Mouse (Mus musculus) MEL-GATA-1-ER (cell line): ENCODE measurements at regions not wholly inside any gene's neighbourhood (a gene's known extent, or its start where the extent isn't known, plus 50 kb on each side); places are given as distances from the start of the nearest gene placed in this dataset.
A peak's percentile ranks its signal among the peaks of the same experiment; 100 is the strongest.

Experiments
- DNase-seq: peaks from one replicate; pipeline ENCODE4 v3.0.0-alpha.2; 2012; ENCODE audit warnings: low read depth; ENCODE audit errors: extremely low read depth

- DNase-seq, result peak; percentile 17
Measured at GRCm38 (mm10) chr16:50533881-50534280, 57.1 kb downstream of the Ccdc54 start.

DNA sequence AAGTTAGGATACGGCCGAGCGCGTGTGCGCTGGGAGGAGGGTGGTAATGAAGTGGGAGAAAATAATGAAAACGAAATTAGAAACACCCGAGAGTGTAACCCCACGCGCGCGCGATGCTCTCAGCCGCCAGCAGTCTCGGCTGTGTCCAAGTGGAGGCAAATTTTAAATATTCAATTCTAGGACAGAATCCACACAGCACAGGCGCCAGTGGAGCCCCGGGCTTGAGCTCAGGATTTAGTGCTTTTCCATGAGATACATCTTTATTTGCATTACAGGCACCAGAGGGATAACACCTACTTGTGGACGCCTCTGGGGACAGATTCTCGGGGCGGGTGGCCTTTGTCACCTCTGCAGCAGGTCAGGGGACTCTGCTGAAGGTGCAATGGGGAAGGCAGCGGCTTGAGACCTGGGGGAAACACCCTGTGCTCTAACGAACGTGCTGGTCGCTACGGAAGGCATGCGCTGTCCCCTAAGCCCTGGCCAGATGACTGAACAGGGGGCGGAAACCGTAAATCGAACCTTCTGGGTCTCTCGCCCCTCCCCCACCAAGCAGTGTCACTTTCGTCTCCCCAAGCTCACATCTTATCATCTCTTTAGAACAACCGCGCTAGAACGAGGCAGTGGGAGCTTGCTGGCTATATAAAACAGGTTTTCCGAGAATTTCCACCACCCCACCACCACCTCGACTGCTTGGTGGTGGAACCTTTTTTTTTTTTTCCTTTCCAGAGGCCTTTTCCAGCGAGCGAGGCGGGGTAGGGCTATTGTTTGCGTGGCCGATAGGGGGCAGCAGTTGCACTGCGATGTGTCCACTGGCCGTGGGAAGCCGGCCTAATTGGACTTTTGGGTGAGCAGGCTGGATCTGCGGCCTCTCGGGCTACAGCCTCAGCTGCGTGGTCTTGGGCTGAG, 61.2 kb downstream of the Ccdc54 start:
- DNase-seq, result peak; percentile 51

GRCm38 (mm10) chr16:50528677-50529510, 62.1 kb downstream of the Ccdc54 start:
- DNase-seq, result peak; percentile 44

DNA sequence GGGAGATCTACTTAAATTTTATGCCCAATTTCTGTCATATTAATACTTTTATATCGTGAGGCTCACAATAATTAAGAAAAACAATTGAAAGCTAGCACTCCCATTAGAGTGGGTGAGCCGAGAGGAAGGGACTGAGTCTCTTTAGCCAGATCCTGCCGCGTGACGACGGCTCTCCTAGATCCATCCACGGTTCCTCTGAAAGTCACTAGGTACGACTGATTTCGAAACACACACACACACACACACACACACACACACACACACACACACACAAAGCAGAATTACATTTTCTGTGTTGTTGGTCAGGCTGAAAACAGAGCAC, 62.6 kb downstream of the Ccdc54 start:
- peak; percentile 38 for DNase-seq

DNA sequence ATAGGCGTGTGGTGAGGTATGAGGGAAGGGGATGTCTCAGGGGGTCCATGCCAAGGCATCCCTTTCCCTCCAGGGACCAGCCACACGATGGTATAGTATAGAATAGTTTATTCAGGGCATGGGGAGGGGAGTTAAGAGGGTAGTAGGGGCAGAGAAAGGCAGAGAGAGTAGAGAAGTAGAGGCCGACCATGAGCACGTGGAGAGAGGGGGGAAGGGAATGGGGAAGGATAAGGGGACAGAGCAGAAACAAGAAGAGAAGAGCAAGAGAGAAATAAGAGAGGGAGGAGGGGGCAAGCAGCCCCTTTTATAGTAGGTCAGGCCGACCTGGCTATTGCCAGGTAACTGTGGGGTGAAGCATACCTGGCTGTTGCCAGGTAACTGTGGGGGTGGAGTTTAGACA, 64.0 kb downstream of the Ccdc54 start:
- DNase-seq, result peak; percentile 11

- peak; percentile 96 for DNase-seq
Measured at GRCm38 (mm10) chr16:50525934-50526366, 65.0 kb downstream of the Ccdc54 start.

DNA sequence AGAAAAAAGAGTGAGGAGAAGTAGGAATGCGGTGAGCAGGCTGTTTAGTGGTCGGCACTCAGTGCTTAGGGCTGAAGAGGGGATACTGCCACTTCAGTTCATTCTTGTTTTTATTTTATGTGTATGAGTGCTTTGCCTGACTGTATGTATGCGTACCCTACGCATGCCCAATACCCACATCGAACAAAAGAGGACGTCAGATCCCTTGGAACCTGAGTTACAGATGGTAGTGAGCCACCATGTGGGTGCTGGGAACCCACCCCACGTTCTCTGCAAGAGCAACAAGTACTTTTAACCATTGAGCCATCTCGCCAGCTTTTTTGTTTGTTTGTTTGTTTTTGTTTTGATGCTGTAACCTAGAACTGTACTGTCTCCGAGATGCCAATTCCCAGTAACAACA, 65.5 kb downstream of the Ccdc54 start:
- peak; percentile 8 for DNase-seq

DNA sequence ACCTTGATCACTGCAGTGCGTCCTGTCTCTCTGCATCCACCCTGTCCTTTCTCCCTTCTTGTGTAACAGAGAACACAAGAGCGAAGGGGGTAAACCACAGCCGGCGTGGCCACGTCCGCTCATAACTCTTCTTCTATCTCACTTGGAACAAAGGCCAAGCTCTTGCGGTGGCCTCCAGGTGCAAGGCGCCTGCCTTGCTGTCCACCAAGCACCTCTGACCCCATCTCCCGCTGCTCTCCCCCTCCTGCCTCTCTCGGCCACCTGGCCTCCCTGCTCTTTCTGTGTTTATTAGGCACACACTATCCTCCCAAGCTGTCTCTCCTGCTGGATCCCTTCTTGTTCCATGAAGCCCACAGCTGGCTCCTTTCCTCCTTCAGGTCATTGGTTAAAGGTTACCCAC, 71.3 kb downstream of the Ccdc54 start:
- DNase-seq, result no peak

GRCm38 (mm10) chr16:50516579-50516978, 74.4 kb downstream of the Ccdc54 start:
- no peak for DNase-seq

DNA sequence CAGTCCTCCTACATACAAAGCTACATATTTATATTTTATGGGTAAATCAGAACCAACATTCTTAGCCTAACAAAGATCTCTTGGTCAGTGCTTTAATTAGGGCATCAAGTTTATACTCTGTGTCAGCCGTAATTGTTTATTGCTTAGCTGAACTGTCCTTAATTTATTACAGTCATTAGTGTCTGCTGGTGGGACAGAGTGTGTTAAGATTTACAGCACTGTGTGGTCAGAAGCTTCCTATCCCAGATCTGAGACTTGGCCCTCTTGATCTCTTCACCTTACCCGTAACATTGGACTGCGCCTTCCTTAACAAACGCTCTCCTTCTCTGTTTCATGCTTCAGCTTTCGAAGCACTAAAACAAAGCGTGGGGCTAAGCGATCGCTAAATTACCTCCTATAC, 75.9 kb downstream of the Ccdc54 start:
- DNase-seq, result no peak

DNA sequence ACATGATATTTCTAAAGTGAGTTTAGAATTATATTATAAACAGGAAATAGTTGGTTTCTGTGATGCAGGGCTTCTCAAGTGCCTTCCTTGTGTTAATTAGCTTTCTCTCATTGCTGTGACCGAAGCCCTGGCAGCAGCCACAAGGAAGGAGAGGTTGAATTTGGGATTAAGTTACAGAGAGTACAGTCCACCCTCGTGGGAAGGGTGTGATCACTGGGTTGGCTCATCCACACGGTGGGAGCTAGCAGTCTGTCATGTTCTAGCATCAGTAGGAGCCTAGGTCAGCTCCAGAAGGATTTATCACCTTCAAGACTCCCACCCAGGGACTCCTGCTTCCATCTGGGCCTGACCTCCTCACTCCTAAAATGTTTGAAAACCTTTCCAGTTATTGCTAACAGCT, 78.9 kb downstream of the Ccdc54 start:
- DNase-seq, result no peak

- DNase-seq, result no peak
Measured at GRCm38 (mm10) chr16:50509529-50509895, 77.3 kb upstream of the Bbx start.

DNA sequence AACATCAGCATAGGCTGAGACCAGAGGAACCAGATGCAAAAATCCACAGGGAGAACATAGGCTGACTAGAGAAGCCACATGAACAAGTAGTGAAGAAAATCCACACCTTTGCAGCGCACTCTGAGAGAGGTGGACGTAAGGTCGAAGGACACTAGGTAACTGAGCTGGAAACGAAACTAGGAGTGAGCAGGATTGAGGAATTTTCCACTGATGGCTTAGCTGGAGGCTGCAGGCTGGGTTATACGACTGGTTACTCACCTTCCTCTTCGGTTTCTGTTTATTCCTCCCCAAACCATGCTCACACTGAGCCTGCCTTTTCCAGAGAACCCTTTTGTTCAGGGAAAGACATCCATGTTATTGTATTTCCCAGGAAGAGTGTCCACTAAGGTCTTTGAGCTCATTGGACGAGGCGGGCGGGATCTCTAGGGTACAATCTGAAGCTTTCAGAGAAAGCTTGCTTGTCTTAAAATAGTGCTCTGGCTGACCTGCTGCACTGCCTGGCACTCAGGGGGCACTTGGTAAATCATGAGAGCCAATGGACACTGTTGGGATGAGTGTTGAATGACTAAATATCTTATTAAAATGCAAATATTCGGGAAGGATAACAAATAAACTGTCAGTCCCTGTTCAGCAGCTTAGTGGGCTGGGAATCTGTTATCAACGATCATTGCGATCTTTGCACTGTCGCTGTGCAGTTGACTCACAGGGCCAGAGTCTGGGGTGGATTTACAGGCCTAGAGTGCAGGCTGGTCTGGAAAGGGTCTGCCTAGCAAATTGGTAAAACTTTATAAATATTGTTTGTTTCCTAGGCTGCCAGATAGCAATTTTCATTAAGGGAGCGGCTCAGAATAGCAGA, 76.7 kb upstream of the Bbx start:
- DNase-seq, result no peak

- no peak for DNase-seq
Measured at GRCm38 (mm10) chr16:50504619-50505018, 72.4 kb upstream of the Bbx start.

GRCm38 (mm10) chr16:50498909-50499308, 66.7 kb upstream of the Bbx start:
- DNase-seq, result no peak

GRCm38 (mm10) chr16:50493662-50494061, 61.5 kb upstream of the Bbx start:
- DNase-seq, result no peak

DNA sequence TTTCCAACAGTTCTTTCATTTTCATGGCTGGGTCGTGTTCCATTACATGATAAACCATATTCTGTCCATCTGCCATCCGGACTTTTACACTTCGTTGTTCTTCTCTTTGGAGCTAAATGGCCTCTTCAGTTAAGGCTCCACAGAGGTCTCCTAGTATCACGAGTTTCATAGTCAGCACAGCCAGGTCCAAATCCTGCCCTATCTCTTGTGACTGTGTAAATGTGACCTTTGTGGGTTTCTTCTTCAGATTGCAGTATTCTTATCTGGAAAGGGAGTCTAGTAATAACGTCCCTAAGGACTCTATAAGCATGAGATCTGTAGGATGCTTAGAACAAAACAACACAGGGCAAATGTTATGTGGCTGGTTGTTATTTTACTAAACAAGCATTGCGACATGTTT, 57.1 kb upstream of the Bbx start:
- no peak for DNase-seq

DNA sequence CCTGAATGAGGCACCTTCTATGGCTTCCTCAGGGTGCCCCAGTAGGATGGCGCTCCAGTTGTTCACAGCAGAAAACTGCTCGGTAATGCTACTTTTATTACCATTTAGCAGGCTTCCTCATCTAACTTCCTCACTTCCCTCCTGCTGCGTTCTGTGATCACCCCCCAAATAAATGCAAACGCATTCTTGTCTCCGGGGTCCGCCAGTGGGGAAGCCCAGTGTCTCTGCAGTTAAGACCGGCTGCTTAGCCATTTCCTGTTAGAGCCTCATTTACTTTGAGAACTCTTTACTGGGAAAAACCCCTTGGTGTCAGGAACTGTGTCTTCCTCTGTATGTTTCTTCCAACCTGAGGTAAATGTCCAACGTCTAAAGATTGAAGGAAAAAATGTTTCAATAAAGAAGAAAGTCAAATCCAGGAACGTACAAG, 50.2 kb upstream of the Bbx start:
- DNase-seq, result no peak
